Mouse (Mus musculus) adrenal gland, postnatal 0 days (tissue): ENCODE data around the gene Gm3532. TPM values are rescaled to one million over a fixed set of nuclear protein-coding genes. Genes with fewer than 3 reads are reported as not detected.

Experiments
- polyA plus RNA-seq: library from polyadenylated mRNA; unstranded; fragments of >200 nt; fragmentation: Nextera tagmentation; extraction: Ambion mirVana; gene quantifications from 2 replicates; pipeline ENCODE4 v1.2.1, GENCODE M21; 2015

The Gm3532 gene
- polyA plus RNA-seq: not detected in 2 replicates

GRCm38 (mm10) chr14:5538196-5538595 lies at the start of gene Gm3532:
Gene Gm3532, plus strand, starts transcription at chr14:5538496.

GRCm38 (mm10) chr14:5501374-5501773 lies 36.9 kb upstream of the Gm3532 start, which contains the start of gene Gm3488:
Gene Gm3488, plus strand, starts transcription at chr14:5501674.

Other genes with a start within 250 kb of the Gm3532 start
- not detected in 2 replicates for gene Gm3542, start 203.6 kb upstream of the Gm3532 start, polyA plus RNA-seq
- 0.08 TPM in 1 of 2 replicates, not detected in the other for gene Gm3500, start 149.4 kb upstream of the Gm3532 start, polyA plus RNA-seq
- gene Gm3194, start 83.0 kb upstream of the Gm3532 start, polyA plus RNA-seq: 0.08 and 0.46 TPM in 2 replicates
- gene Gm8246, start 60.7 kb upstream of the Gm3532 start, polyA plus RNA-seq: not detected in 2 replicates
- gene Gm3187, start 54.3 kb upstream of the Gm3532 start, polyA plus RNA-seq: not detected in 2 replicates
- gene Gm3488, start 36.8 kb upstream of the Gm3532 start, polyA plus RNA-seq: 0.28 and 0.61 TPM in 2 replicates
- not detected in 2 replicates for gene Gm8265, start 94.5 kb downstream of the Gm3532 start, polyA plus RNA-seq
- not detected in 2 replicates for gene Gm9603, start 149.0 kb downstream of the Gm3532 start, polyA plus RNA-seq
- gene Gm3373, start 203.1 kb downstream of the Gm3532 start, polyA plus RNA-seq: 0.60 TPM in 1 of 2 replicates, not detected in the other